ENCODE assay signal across 13 mouse cellular contexts in the genomic region with DNA sequence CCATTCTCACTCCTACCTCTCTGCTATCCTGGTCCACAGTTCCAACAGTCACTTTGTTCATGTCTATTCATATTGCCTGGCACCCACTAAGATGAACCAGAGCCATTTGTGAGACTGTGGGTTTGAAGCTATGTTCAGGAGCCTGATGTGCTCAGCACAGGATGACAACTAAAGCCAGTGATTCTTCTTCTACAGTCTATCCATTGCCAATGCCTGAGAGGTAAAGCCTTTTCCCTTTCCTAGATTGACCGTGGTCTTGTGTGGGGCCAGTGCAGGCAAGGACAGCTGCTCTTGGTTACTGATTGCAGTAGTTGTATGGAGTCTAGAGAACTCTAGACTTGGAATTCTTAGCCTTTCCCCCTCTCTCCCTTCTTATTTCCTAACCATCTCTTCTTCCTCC. TPM values are rescaled to one million over a fixed set of nuclear protein-coding genes. Genes with fewer than 3 reads are reported as not detected.
A peak's percentile ranks its signal among the peaks of the same experiment; 100 is the strongest.
DNase-seq lines count a peak whose midpoint lies in the region; ATAC-seq and TF ChIP-seq lines count a peak whose summit lies in the region.
"Had no signal": no experiment of that assay in that cellular context is flagged by ENCODE, and none has a peak within 500 bp of the region (broad histone marks: within the 10 kb centered on the region; RNA-seq: fewer than 3 reads in every experiment).

No protein-coding gene starts in this region.

- H3K4me3 ChIP-seq in heart, embryonic 10.5 days, result no peak overlapping the region
- H3K4me3 ChIP-seq in liver, embryonic 12.5 days, result no peak overlapping the region
- H3K4me3 ChIP-seq in liver, embryonic 11.5 days (ENCODE audit: low read depth, low read length), result no peak overlapping the region
- H3K4me3 ChIP-seq in limb, embryonic 14.5 days (replicated peaks; ENCODE audit: low read length), result no peak overlapping the region
- H3K4me3 ChIP-seq: erythroblast, embryonic 14.5 days; intestine, embryonic 15.5 days; limb, embryonic 12.5 days had no signal

- peaks cover 16% of the 10 kb centered on the region for H3K4me1 ChIP-seq in heart, embryonic 10.5 days
- peaks cover 42% of the 10 kb centered on the region for H3K4me1 ChIP-seq in liver, embryonic 12.5 days
- H3K4me1 ChIP-seq in liver, embryonic 11.5 days (replicated peaks; ENCODE audit: control insufficient read depth, insufficient read depth, low read length), result peaks cover 8% of the 10 kb centered on the region; the same call in 1 of the 2 replicates
- peaks cover 14% of the 10 kb centered on the region; the same call in 1 of the 2 replicates for H3K4me1 ChIP-seq in limb, embryonic 14.5 days (ENCODE audit: control insufficient read depth, insufficient read depth, low read length)

- no peaks in the 10 kb centered on the region for H3K27me3 ChIP-seq in heart, embryonic 10.5 days (ENCODE audit: insufficient read depth, poor library complexity, severe bottlenecking)
- no peaks in the 10 kb centered on the region for H3K27me3 ChIP-seq in liver, embryonic 12.5 days (replicated peaks)
- H3K27me3 ChIP-seq in liver, embryonic 11.5 days (replicated peaks; ENCODE audit: control insufficient read depth, insufficient read depth, low read length), result no peaks in the 10 kb centered on the region
- no peaks in the 10 kb centered on the region for H3K27me3 ChIP-seq in limb, embryonic 14.5 days (ENCODE audit: control insufficient read depth, insufficient read depth, low read length)
- H3K27me3 ChIP-seq: intestine, embryonic 15.5 days; limb, embryonic 12.5 days had no signal

- no peaks in the 10 kb centered on the region for H3K9me3 ChIP-seq in heart, embryonic 10.5 days
- H3K9me3 ChIP-seq in liver, embryonic 12.5 days (replicated peaks), result no peaks in the 10 kb centered on the region
- no peaks in the 10 kb centered on the region for H3K9me3 ChIP-seq in liver, embryonic 11.5 days (ENCODE audit: control insufficient read depth, low read length)
- no peaks in the 10 kb centered on the region for H3K9me3 ChIP-seq in limb, embryonic 14.5 days (ENCODE audit: control insufficient read depth, low read length)
- H3K9me3 ChIP-seq: intestine, embryonic 15.5 days; limb, embryonic 12.5 days had no signal

- no peak overlapping the region for H3K27ac ChIP-seq in heart, embryonic 10.5 days
- H3K27ac ChIP-seq in liver, embryonic 12.5 days, result no peak overlapping the region
- no peak overlapping the region for H3K27ac ChIP-seq in liver, embryonic 11.5 days (ENCODE audit: low read depth, low read length)
- 0 out of 2 replicates have a peak overlapping the region, but pooled peaks have one; percentile 39 for H3K27ac ChIP-seq in limb, embryonic 14.5 days (replicated peaks; ENCODE audit: low read depth, low read length)
- H3K27ac ChIP-seq: intestine, embryonic 15.5 days; limb, embryonic 12.5 days had no signal

- DNase-seq in CD4-positive, CD25-positive, alpha-beta regulatory T cell, adult 2 months (ENCODE audit: low read depth, low spot score), result peak; percentile 13
- DNase-seq in heart, embryonic 10.5 days (ENCODE audit: low spot score), result peak; percentile 60
- DNase-seq in heart, postnatal 4 days, result no peak
- no peak for DNase-seq in liver, embryonic 11.5 days (ENCODE audit: low spot score)
- no peak for DNase-seq in limb, embryonic 14.5 days (ENCODE audit: low spot score)
- no peak for DNase-seq in frontal cortex, postnatal 14 days (ENCODE audit: low spot score in 2 of 2)
- DNase-seq: adrenal gland, postnatal 25 days; right cerebral cortex, postnatal 14 days had no signal

- H3K4me2 ChIP-seq in liver, embryonic 12.5 days, result peak overlapping the region; percentile 82; the same call in 1 of the 2 replicates
- no peak overlapping the region for H3K4me2 ChIP-seq in liver, embryonic 11.5 days
- H3K4me2 ChIP-seq in limb, embryonic 14.5 days (replicated peaks; ENCODE audit: low read depth, low read length, severe bottlenecking), result no peak overlapping the region
- H3K4me2 ChIP-seq: limb, embryonic 12.5 days had no signal

- no peak for ATAC-seq in CD4-positive, CD25-positive, alpha-beta regulatory T cell, adult 4 months
- ATAC-seq in liver, embryonic 12.5 days, result no peak
- no peak for ATAC-seq in liver, embryonic 11.5 days (replicated peaks; ENCODE audit: low FRiP score)
- ATAC-seq in limb, embryonic 14.5 days (ENCODE audit: low FRiP score, low read depth), result no peak

- TF ChIP-seq POLR2A in limb, embryonic 14.5 days (IDR thresholded peaks at IDR 0.05; ENCODE audit: borderline replicate concordance, extremely low read depth, insufficient read depth, insufficient read length), result no peak

- WGBS in heart, embryonic 10.5 days, result 93% methylated on average over 1 of the region's 1 CpGs
- 88% methylated on average over 1 of the region's 1 CpGs for WGBS in liver, embryonic 12.5 days (ENCODE audit: insufficient replicate concordance)
- 95% methylated on average over 1 of the region's 1 CpGs for WGBS in liver, embryonic 11.5 days
- WGBS in limb, embryonic 14.5 days, result 69% methylated on average over 1 of the region's 1 CpGs

- H3K9ac ChIP-seq in liver, embryonic 12.5 days, result no peak overlapping the region
- no peak overlapping the region for H3K9ac ChIP-seq in liver, embryonic 11.5 days (ENCODE audit: low read depth, low read length)
- H3K9ac ChIP-seq in limb, embryonic 14.5 days (ENCODE audit: low read depth, low read length, severe bottlenecking), result no peak overlapping the region
- H3K9ac ChIP-seq: intestine, embryonic 15.5 days; limb, embryonic 12.5 days had no signal

- H3K36me3 ChIP-seq in heart, embryonic 10.5 days, result no peaks in the 10 kb centered on the region
- H3K36me3 ChIP-seq in liver, embryonic 12.5 days, result no peaks in the 10 kb centered on the region
- no peaks in the 10 kb centered on the region for H3K36me3 ChIP-seq in liver, embryonic 11.5 days (ENCODE audit: control insufficient read depth, insufficient read depth, low read length)
- H3K36me3 ChIP-seq in limb, embryonic 14.5 days (ENCODE audit: control insufficient read depth, insufficient read depth, low read length), result no peaks in the 10 kb centered on the region
- H3K36me3 ChIP-seq: intestine, embryonic 15.5 days; limb, embryonic 12.5 days had no signal

RNA-seq across cellular contexts. Expression of a gene that starts 1.4 kb away (rescaled TPM):
- 10 to 100 TPM; 20.8 to 21.6 TPM for polyA plus RNA-seq in CD4-positive, CD25-positive, alpha-beta regulatory T cell, adult 4 months (2017; shearing (Covaris generic))
- polyA plus RNA-seq in heart, embryonic 10.5 days (2016; fragmentation: Nextera tagmentation; extraction: Ambion mirVana), result 2.0 and 2.1 TPM in 2 replicates
- total RNA-seq in heart, postnatal 4 days (2021), result 1 to 10 TPM; 6.7 to 7.6 TPM
- polyA plus RNA-seq in liver, embryonic 12.5 days (2016; fragmentation: Nextera tagmentation; extraction: Ambion mirVana), result 1.4 and 1.5 TPM in 2 replicates
- polyA plus RNA-seq in liver, embryonic 11.5 days (2014; fragmentation: Nextera tagmentation; extraction: Ambion mirVana), result 1.7 and 2.5 TPM in 2 replicates
- 2.1 and 2.6 TPM in 2 replicates for polyA plus RNA-seq in limb, embryonic 14.5 days (2012; rRNA removed)
- polyA plus RNA-seq in limb, embryonic 14.5 days (2014; fragmentation: Nextera tagmentation; extraction: Ambion mirVana), result 3.3 and 4.2 TPM in 2 replicates

RNA-seq across cellular contexts. Expression of a gene that starts 32.8 kb away (rescaled TPM):
- 10 to 100 TPM; 13.0 to 14.0 TPM for polyA plus RNA-seq in CD4-positive, CD25-positive, alpha-beta regulatory T cell, adult 4 months (2017; shearing (Covaris generic))
- polyA plus RNA-seq in heart, embryonic 10.5 days (2016; fragmentation: Nextera tagmentation; extraction: Ambion mirVana), result 15.6 and 19.0 TPM in 2 replicates
- total RNA-seq in heart, postnatal 4 days (2021), result 10 to 100 TPM; 11.0 to 12.7 TPM
- polyA plus RNA-seq in liver, embryonic 12.5 days (2016; fragmentation: Nextera tagmentation; extraction: Ambion mirVana), result 7.5 TPM in 2 replicates
- 13.7 and 14.9 TPM in 2 replicates for polyA plus RNA-seq in liver, embryonic 11.5 days (2014; fragmentation: Nextera tagmentation; extraction: Ambion mirVana)
- 10.2 and 16.6 TPM in 2 replicates for polyA plus RNA-seq in limb, embryonic 14.5 days (2012; rRNA removed)
- 23.0 and 23.6 TPM in 2 replicates for polyA plus RNA-seq in limb, embryonic 14.5 days (2014; fragmentation: Nextera tagmentation; extraction: Ambion mirVana)

RNA-seq across cellular contexts. Expression of a gene that starts 45.2 kb away (rescaled TPM):
- 10 to 100 TPM; 44.8 to 46.9 TPM for polyA plus RNA-seq in CD4-positive, CD25-positive, alpha-beta regulatory T cell, adult 4 months (2017; shearing (Covaris generic))
- polyA plus RNA-seq in heart, embryonic 10.5 days (2016; fragmentation: Nextera tagmentation; extraction: Ambion mirVana), result 6.4 and 8.0 TPM in 2 replicates
- total RNA-seq in heart, postnatal 4 days (2021), result 1 to 10 TPM; 2.6 to 3.0 TPM
- 4.1 TPM in 2 replicates for polyA plus RNA-seq in liver, embryonic 12.5 days (2016; fragmentation: Nextera tagmentation; extraction: Ambion mirVana)
- polyA plus RNA-seq in liver, embryonic 11.5 days (2014; fragmentation: Nextera tagmentation; extraction: Ambion mirVana), result 7.5 and 7.8 TPM in 2 replicates
- polyA plus RNA-seq in limb, embryonic 14.5 days (2012; rRNA removed), result 3.4 and 5.3 TPM in 2 replicates
- 9.4 and 10.3 TPM in 2 replicates for polyA plus RNA-seq in limb, embryonic 14.5 days (2014; fragmentation: Nextera tagmentation; extraction: Ambion mirVana)

Comparison
In these comparisons a context has a peak if more than half of its experiments do, and no peak if none do; other contexts are left out.
1. DNase-seq: peak in CD4-positive, CD25-positive, alpha-beta regulatory T cell, adult 2 months (single experiment) and heart, embryonic 10.5 days (single experiment); none in heart, postnatal 4 days (single experiment), liver, embryonic 11.5 days (single experiment), limb, embryonic 14.5 days (single experiment) and frontal cortex, postnatal 14 days (0 of 2).